Mouse (Mus musculus): ENCODE measurements around the gene Leap2.

- TF ChIP-seq CTCF (IDR thresholded peaks at IDR 0.05; ENCODE audit: insufficient read depth, low read length) (no peak), POLR2A (IDR thresholded peaks at IDR 0.05; ENCODE audit: borderline replicate concordance, extremely low read depth, low read depth, low read length) (no peak)
Measured at GRCm38 (mm10) chr11:53424826-53425225, 1.9 kb upstream of the Leap2 start.
